Mouse (Mus musculus) MEL (cell line): ENCODE measurements at regions not wholly inside any gene's neighbourhood (a gene's known extent, or its start where the extent isn't known, plus 50 kb on each side); places are given as distances from the start of the nearest gene placed in this dataset.
"Not testable (repeated sequence)": the region's sequence is repeated elsewhere in the genome, so short reads cannot be mapped to it uniquely, and the experiment has no call there.

Experiments
- DNase-seq: peaks from one replicate; pipeline ENCODE4 v3.0.0; 2011; ENCODE audit warnings: low read depth, low spot score
- H3K27ac ChIP-seq: 2 replicates; pipeline ENCODE4 v1.5.1; 2012; ENCODE audit warnings: low read depth, mild to moderate bottlenecking, control low read depth, low read length, moderate library complexity; ENCODE audit not compliant: control insufficient read depth
- H3K27me3 ChIP-seq, 2 experiments: fragments of 150-350 bp in 1 of 2; sonication (generic) in 1 of 2; 2 replicates each; pipeline ENCODE4 v1.6.1; 2012; ENCODE audit warnings: low read length in 2 of 2, mild to moderate bottlenecking in 2 of 2, improper control_type of control experiment in 1 of 2, moderate library complexity in 1 of 2; ENCODE audit not compliant: insufficient read depth in 2 of 2, control insufficient read depth in 1 of 2
- H3K36me3 ChIP-seq, 2 experiments: 2 replicates each; pipeline ENCODE4 v1.6.1; 2012 to 2014; ENCODE audit warnings: low read length in 2 of 2, improper control_type of control experiment in 1 of 2, inconsistent platforms in 1 of 2, mild to moderate bottlenecking in 1 of 2; ENCODE audit not compliant: insufficient read depth in 2 of 2, control insufficient read depth in 1 of 2
- H3K4me1 ChIP-seq, 2 experiments: fragments of 150-350 bp in 1 of 2; sonication (generic) in 1 of 2; 2 replicates each; pipeline ENCODE4 v1.6.1; 2012; ENCODE audit warnings: low read length in 2 of 2, improper control_type of control experiment in 1 of 2, mild to moderate bottlenecking in 1 of 2; ENCODE audit not compliant: insufficient read depth in 2 of 2, control insufficient read depth in 1 of 2
- H3K4me3 ChIP-seq, 2 experiments: fragments of 150-350 bp in 1 of 2; sonication (generic) in 1 of 2; 2 replicates each; pipeline ENCODE4 v1.5.1; 2012; ENCODE audit warnings: low read depth in 2 of 2, low read length in 2 of 2, mild to moderate bottlenecking in 2 of 2, moderate library complexity in 2 of 2, control low read depth in 1 of 2, improper control_type of control experiment in 1 of 2; ENCODE audit not compliant: control insufficient read depth in 1 of 2, insufficient read depth in 1 of 2
- H3K79me2 ChIP-seq: 2 replicates; pipeline ENCODE4 v1.6.1; 2012; ENCODE audit warnings: mild to moderate bottlenecking, low read length, moderate library complexity; ENCODE audit not compliant: control insufficient read depth, poor library complexity, insufficient read depth
- H3K9ac ChIP-seq: 2 replicates; pipeline ENCODE4 v1.6.1; 2012; ENCODE audit warnings: low read depth, mild to moderate bottlenecking, control low read depth, low read length, moderate library complexity; ENCODE audit not compliant: control insufficient read depth, poor library complexity, severe bottlenecking
- H3K9me3 ChIP-seq: fragments of 150-350 bp; sonication (generic); replicated peaks from 2 replicates; pipeline ENCODE4 v1.6.1; 2012; ENCODE audit warnings: mild to moderate bottlenecking, low read length, improper control_type of control experiment, moderate library complexity; ENCODE audit not compliant: insufficient read depth
- CHD2 ChIP-seq: IDR thresholded peaks from 2 replicates; pipeline ENCODE4 v1.6.1; 2011; ENCODE audit warnings: low read length, improper control_type of control experiment
- E2F4 ChIP-seq: IDR thresholded peaks from 2 replicates; pipeline ENCODE4 v1.6.1; 2011; ENCODE audit warnings: low read depth, low read length, improper control_type of control experiment, borderline replicate concordance
- GATA1 ChIP-seq: IDR thresholded peaks from 2 replicates; pipeline ENCODE4 v1.6.1; 2011; ENCODE audit warnings: low read depth, low read length, improper control_type of control experiment
- HCFC1 ChIP-seq: IDR thresholded peaks from 2 replicates; pipeline ENCODE4 v1.6.1; 2012; ENCODE audit warnings: low read depth, mild to moderate bottlenecking, inconsistent platforms, low read length, improper control_type of control experiment, moderate library complexity
- JUND ChIP-seq: IDR thresholded peaks from 2 replicates; pipeline ENCODE4 v1.6.1; 2011; ENCODE audit warnings: low read depth, mild to moderate bottlenecking, improper control_type of control experiment, low read length
- MAFK ChIP-seq: IDR thresholded peaks from 2 replicates; pipeline ENCODE4 v1.6.1; 2011; ENCODE audit warnings: low read depth, mild to moderate bottlenecking, low read length, improper control_type of control experiment, borderline replicate concordance
- NELFE ChIP-seq: IDR thresholded peaks from 2 replicates; pipeline ENCODE4 v1.6.1; 2011; ENCODE audit warnings: low read depth, low read length, improper control_type of control experiment
- NRF1 ChIP-seq: IDR thresholded peaks from 2 replicates; pipeline ENCODE4 v1.6.1; 2014; ENCODE audit warnings: low read depth, mild to moderate bottlenecking, inconsistent platforms, low read length, improper control_type of control experiment, moderate library complexity; ENCODE audit not compliant: poor library complexity, insufficient read depth, severe bottlenecking
- POLR2A ChIP-seq, 2 experiments: IDR thresholded peaks; 2 replicates each; pipeline ENCODE4 v1.6.1; 2011 to 2012; ENCODE audit warnings: low read length in 2 of 2, mild to moderate bottlenecking in 2 of 2, control low read depth in 1 of 2, improper control_type of control experiment in 1 of 2, low read depth in 1 of 2, moderate library complexity in 1 of 2; ENCODE audit not compliant: control insufficient read depth in 1 of 2, insufficient read depth in 1 of 2, poor library complexity in 1 of 2
- POLR2AphosphoS2 ChIP-seq: IDR thresholded peaks from 2 replicates; pipeline ENCODE4 v1.6.1; 2011; ENCODE audit warnings: low read length, improper control_type of control experiment
- POLR2AphosphoS5 ChIP-seq: IDR thresholded peaks from 2 replicates; pipeline ENCODE4 v1.6.1; 2012; ENCODE audit warnings: low read depth, borderline replicate concordance, mild to moderate bottlenecking, inconsistent platforms, low read length, moderate library complexity, mixed read lengths
- TBP ChIP-seq: IDR thresholded peaks from 2 replicates; pipeline ENCODE4 v1.8.0; 2011; ENCODE audit warnings: low read depth, low read length, improper control_type of control experiment
- USF1 ChIP-seq: IDR thresholded peaks from 2 replicates; pipeline ENCODE4 v1.6.1; 2014; ENCODE audit warnings: low read depth, mild to moderate bottlenecking, inconsistent platforms, low read length, improper control_type of control experiment, moderate library complexity
- ZC3H11A ChIP-seq: IDR thresholded peaks from 2 replicates; pipeline ENCODE4 v1.6.1; 2012; ENCODE audit warnings: low read depth, mild to moderate bottlenecking, inconsistent platforms, low read length, improper control_type of control experiment

GRCm38 (mm10) chr12:95489848-95490247 is 202.2 kb upstream of the Flrt2 start:
- no peaks in the 10 kb centered on the region for H3K79me2 ChIP-seq

GRCm38 (mm10) chr12:95491806-95492436 is 200.1 kb upstream of the Flrt2 start:
- H3K4me1 ChIP-seq, H3K4me3 ChIP-seq, H3K27me3 ChIP-seq, H3K36me3 ChIP-seq, H3K27ac ChIP-seq, H3K9me3 ChIP-seq, H3K79me2 ChIP-seq, H3K9ac ChIP-seq, DNase-seq: not testable (repeated sequence)

More at GRCm38 (mm10) chr12:95489848-95490247, 202.2 kb upstream of the Flrt2 start:
- H3K27me3 ChIP-seq: no peaks in the 10 kb centered on the region
- no peak overlapping the region for H3K9ac ChIP-seq
- no peaks in the 10 kb centered on the region for H3K9me3 ChIP-seq
- H3K27ac ChIP-seq: no peak overlapping the region
- TF ChIP-seq ZC3H11A (no peak), NRF1 (no peak), MAFK (no peak), NELFE (no peak), TBP (no peak), GATA1 (no peak), HCFC1 (no peak), POLR2A (IDR thresholded peaks at IDR 0.05; ENCODE audit: control insufficient read depth in 1 of 2, insufficient read depth in 1 of 2, low read depth in 1 of 2, low read length in 2 of 2, poor library complexity in 1 of 2) (no peak), CHD2 (no peak), POLR2AphosphoS5 (no peak), POLR2AphosphoS2 (no peak)
- DNase-seq: no peak
- H3K4me3 ChIP-seq: no peak overlapping the region
- no peaks in the 10 kb centered on the region for H3K4me1 ChIP-seq
- no peaks in the 10 kb centered on the region for H3K36me3 ChIP-seq

- no peak overlapping the region for H3K4me3 ChIP-seq
- no peaks in the 10 kb centered on the region for H3K27me3 ChIP-seq
- no peak overlapping the region for H3K27ac ChIP-seq
- TF ChIP-seq HCFC1 (no peak), GATA1 (no peak), USF1 (no peak), TBP (no peak), E2F4 (no peak), JUND (no peak)
- H3K9ac ChIP-seq: no peak overlapping the region
- no peaks in the 10 kb centered on the region for H3K9me3 ChIP-seq
- no peaks in the 10 kb centered on the region for H3K79me2 ChIP-seq
- H3K36me3 ChIP-seq: no peaks in the 10 kb centered on the region
- DNase-seq: no peak
- H3K4me1 ChIP-seq: no peaks in the 10 kb centered on the region
Measured at GRCm38 (mm10) chr12:95501443-95501842, 190.6 kb upstream of the Flrt2 start.
